Mouse (Mus musculus) mesoderm, embryonic 11.5 days (tissue): ENCODE results near the gene Begain.
A peak's percentile ranks its signal among the peaks of the same experiment; 100 is the strongest.

Source experiments
- DNase-seq: peaks from one replicate; pipeline ENCODE4 v3.0.0-alpha.2; 2012; ENCODE audit warnings: low read depth, low spot score

Begain gene

GRCm38 (mm10) chr12:109053020-109053806 lies 14.8 kb downstream of the Begain start:
- DNase-seq = no peak

GRCm38 (mm10) chr12:109049949-109050348 lies 18.1 kb downstream of the Begain start:
- no peak for DNase-seq

- DNase-seq = no peak
Observed at GRCm38 (mm10) chr12:109045581-109045980, 22.4 kb downstream of the Begain start.

- DNase-seq = no peak
Observed at GRCm38 (mm10) chr12:109044497-109044896, 23.5 kb downstream of the Begain start.

GRCm38 (mm10) chr12:109039311-109039710 lies 28.7 kb downstream of the Begain start:
- DNase-seq = no peak

GRCm38 (mm10) chr12:109038179-109038819 lies 29.7 kb downstream of the Begain start:
- DNase-seq = no peak

- DNase-seq = no peak
Observed at GRCm38 (mm10) chr12:109037026-109037425, 31.0 kb downstream of the Begain start.

GRCm38 (mm10) chr12:109023780-109024179 lies 44.2 kb downstream of the Begain start:
- no peak for DNase-seq

GRCm38 (mm10) chr12:109022966-109023365 lies 45.1 kb downstream of the Begain start:
- DNase-seq = no peak

GRCm38 (mm10) chr12:109022181-109022691 lies 45.8 kb downstream of the Begain start:
- no peak for DNase-seq

GRCm38 (mm10) chr12:109010070-109010649 lies 57.9 kb downstream of the Begain start:
- no peak for DNase-seq

- no peak for DNase-seq
Observed at GRCm38 (mm10) chr12:109002978-109003377, 65.0 kb downstream of the Begain start.

- no peak for DNase-seq
Observed at GRCm38 (mm10) chr12:108997249-108997648, 70.8 kb downstream of the Begain start.

GRCm38 (mm10) chr12:108995976-108996636 lies 71.9 kb downstream of the Begain start:
- DNase-seq = no peak

GRCm38 (mm10) chr12:108994436-108995031 lies 73.5 kb downstream of the Begain start:
- peak; percentile 90 for DNase-seq

GRCm38 (mm10) chr12:108993046-108993445 lies 75.0 kb downstream of the Begain start:
- no peak for DNase-seq

- peak; percentile 41 for DNase-seq
Observed at GRCm38 (mm10) chr12:108990425-108990824, 77.6 kb downstream of the Begain start.

GRCm38 (mm10) chr12:108987448-108987847 lies 80.6 kb downstream of the Begain start:
- no peak for DNase-seq

- DNase-seq = no peak
Observed at GRCm38 (mm10) chr12:108985025-108985424, 83.0 kb downstream of the Begain start.

GRCm38 (mm10) chr12:108984471-108984870 lies 83.5 kb downstream of the Begain start:
- no peak for DNase-seq

GRCm38 (mm10) chr12:108983496-108983895 lies 84.5 kb downstream of the Begain start:
- no peak for DNase-seq

- DNase-seq = no peak
Observed at GRCm38 (mm10) chr12:108982684-108982960, 85.4 kb downstream of the Begain start.
